Mouse (Mus musculus): ENCODE measurements at regions not wholly inside any gene's neighbourhood (a gene's known extent, or its start where the extent isn't known, plus 50 kb on each side); places are given as distances from the start of the nearest gene placed in this dataset.

- TF ChIP-seq POLR2A (IDR thresholded peaks at IDR 0.05; ENCODE audit: low read depth, low read length) (no peak), CTCF (conservative IDR thresholded peaks at IDR 0.05; ENCODE audit: insufficient read depth, insufficient read length, low read depth, low read length) (no peak)
These were observed 100.2 kb upstream of the Cited2 start for GRCm38 (mm10) chr10:17622802-17623201.

Measured in kidney, adult 2 months (tissue).